Mouse (Mus musculus): ENCODE data around the gene Serinc3.

- TF ChIP-seq GATA1 (IDR thresholded peaks at IDR 0.05; ENCODE audit: borderline replicate concordance, low read length) (no peak), FLI1 (IDR thresholded peaks at IDR 0.05; ENCODE audit: low read length) (no peak)
Measured at GRCm38 (mm10) chr2:163644047-163644446, 884 bp downstream of the Serinc3 start.

Measured in megakaryocyte, embryonic 14.5 days (primary cell).